Mouse (Mus musculus) forebrain, embryonic 10.5 days (tissue): ENCODE results near the gene Psma1. TPM values are rescaled to one million over a fixed set of nuclear protein-coding genes. Genes with fewer than 3 reads are reported as not detected.
A peak's percentile ranks its signal among the peaks of the same experiment; 100 is the strongest.

ENCODE experiments used
- DNase-seq: peaks from one replicate; pipeline ENCODE4 v3.0.0-alpha.2; 2017; ENCODE audit warnings: low spot score; ENCODE audit errors: extremely low spot score
- H3K27ac ChIP-seq: fragments of 300-500 bp; sonication (generic); 2 replicates; pipeline ENCODE4 v1.5.1; 2016; ENCODE audit warnings: mild to moderate bottlenecking
- H3K27me3 ChIP-seq: fragments of 300-500 bp; sonication (generic); 2 replicates; pipeline ENCODE4 v1.6.1; 2016; ENCODE audit warnings: mild to moderate bottlenecking; ENCODE audit not compliant: poor library complexity, severe bottlenecking
- H3K36me3 ChIP-seq: fragments of 300-500 bp; sonication (generic); replicated peaks from 2 replicates; pipeline ENCODE4 v1.6.1; 2016; ENCODE audit warnings: mild to moderate bottlenecking, moderate library complexity
- H3K4me1 ChIP-seq: fragments of 300-500 bp; sonication (generic); 2 replicates; pipeline ENCODE4 v1.6.1; 2016
- H3K4me3 ChIP-seq: fragments of 300-500 bp; sonication (generic); 2 replicates; pipeline ENCODE4 v1.5.1; 2016; ENCODE audit warnings: mild to moderate bottlenecking, moderate library complexity
- H3K9me3 ChIP-seq: fragments of 300-500 bp; sonication (generic); 2 replicates; pipeline ENCODE4 v1.6.1; 2016; ENCODE audit warnings: mild to moderate bottlenecking, moderate library complexity
- WGBS: fragments of 180-500 bp; shearing (Covaris S2); methylation state at CpG from one replicate; pipeline ENCODE4 v1.1.7; 2016; 5-methylcytosine and 5-hydroxymethylcytosine counted together
- polyA plus RNA-seq: library from polyadenylated mRNA; unstranded; fragments of >200 nt; fragmentation: Nextera tagmentation; extraction: Ambion mirVana; gene quantifications from 2 replicates; pipeline ENCODE4 v1.2.1, GENCODE M21; 2016

Gene Psma1
- polyA plus RNA-seq, 1 experiment from 2014 or later = 531 TPM

GRCm38 (mm10) chr7:114294698-114295097, 18.8 kb upstream of the Psma1 start:
- peaks cover 28% of the 10 kb centered on the region for H3K4me1 ChIP-seq
- H3K27ac ChIP-seq = no peak overlapping the region
- peaks cover 14% of the 10 kb centered on the region for H3K27me3 ChIP-seq
- WGBS = 85% methylated on average over 5 of the region's 5 CpGs
- H3K36me3 ChIP-seq = no peaks in the 10 kb centered on the region
- no peak overlapping the region for H3K4me3 ChIP-seq
- no peak for DNase-seq
- H3K9me3 ChIP-seq = no peaks in the 10 kb centered on the region

GRCm38 (mm10) chr7:114293903-114294302, 18.0 kb upstream of the Psma1 start:
- Histone ChIP-seq H3K27me3 (peaks cover 14% of the 10 kb centered on the region), H3K27ac (no peak overlapping the region)

GRCm38 (mm10) chr7:114292501-114292971, 16.6 kb upstream of the Psma1 start:
- Histone ChIP-seq H3K4me3 (peak overlapping the region; percentile 26; the same call in 1 of the 2 replicates), H3K9me3 (no peaks in the 10 kb centered on the region), H3K27me3 (peaks cover 14% of the 10 kb centered on the region), H3K36me3 (no peaks in the 10 kb centered on the region), H3K4me1 (peaks cover 27% of the 10 kb centered on the region), H3K27ac (peak overlapping the region; percentile 71)
- DNase-seq = peak; percentile 32
- WGBS = 14% methylated on average over 12 of the region's 12 CpGs

More at GRCm38 (mm10) chr7:114293903-114294302, 18.0 kb upstream of the Psma1 start:
- 91% methylated on average over 5 of the region's 5 CpGs for WGBS
- Histone ChIP-seq H3K4me1 (peaks cover 27% of the 10 kb centered on the region), H3K4me3 (no peak overlapping the region), H3K9me3 (no peaks in the 10 kb centered on the region), H3K36me3 (no peaks in the 10 kb centered on the region)
- DNase-seq = no peak

GRCm38 (mm10) chr7:114291461-114292335, 15.8 kb upstream of the Psma1 start:
- no peak overlapping the region for H3K27ac ChIP-seq
- H3K4me3 ChIP-seq = no peak overlapping the region
- no peak for DNase-seq
- H3K4me1 ChIP-seq = peaks cover 27% of the 10 kb centered on the region
- H3K27me3 ChIP-seq = peaks cover 14% of the 10 kb centered on the region
- WGBS = 39% methylated on average over 15 of the region's 15 CpGs
- no peaks in the 10 kb centered on the region for H3K36me3 ChIP-seq
- no peaks in the 10 kb centered on the region for H3K9me3 ChIP-seq

- 69% methylated on average over 5 of the region's 5 CpGs for WGBS
- Histone ChIP-seq H3K27ac (no peak overlapping the region), H3K9me3 (no peaks in the 10 kb centered on the region), H3K4me1 (peaks cover 27% of the 10 kb centered on the region), H3K27me3 (peaks cover 14% of the 10 kb centered on the region), H3K36me3 (no peaks in the 10 kb centered on the region), H3K4me3 (no peak overlapping the region)
- no peak for DNase-seq
These were observed 14.2 kb upstream of the Psma1 start for GRCm38 (mm10) chr7:114290078-114290506.

- H3K36me3 ChIP-seq = no peaks in the 10 kb centered on the region
- H3K27me3 ChIP-seq = no peaks in the 10 kb centered on the region
- 94% methylated on average over 14 of the region's 14 CpGs for WGBS
- H3K4me3 ChIP-seq = no peak overlapping the region
- no peaks in the 10 kb centered on the region for H3K4me1 ChIP-seq
- H3K27ac ChIP-seq = no peak overlapping the region
- no peaks in the 10 kb centered on the region for H3K9me3 ChIP-seq
- DNase-seq = no peak
These were observed 8.5 kb upstream of the Psma1 start for GRCm38 (mm10) chr7:114284296-114284910.

- Histone ChIP-seq H3K27ac (no peak overlapping the region), H3K4me1 (no peaks in the 10 kb centered on the region), H3K9me3 (no peaks in the 10 kb centered on the region), H3K27me3 (no peaks in the 10 kb centered on the region), H3K4me3 (no peak overlapping the region), H3K36me3 (no peaks in the 10 kb centered on the region)
- WGBS = 80% methylated on average over 9 of the region's 9 CpGs
- no peak for DNase-seq
These were observed 7.1 kb upstream of the Psma1 start for GRCm38 (mm10) chr7:114283006-114283405.

- no peaks in the 10 kb centered on the region for H3K9me3 ChIP-seq
- H3K27me3 ChIP-seq = no peaks in the 10 kb centered on the region
- DNase-seq = no peak
- no peak overlapping the region for H3K27ac ChIP-seq
- H3K36me3 ChIP-seq = no peaks in the 10 kb centered on the region
- 63% methylated on average over 3 of the region's 3 CpGs for WGBS
- H3K4me3 ChIP-seq = no peak overlapping the region
- peaks cover 5% of the 10 kb centered on the region for H3K4me1 ChIP-seq
These were observed 5.8 kb upstream of the Psma1 start for GRCm38 (mm10) chr7:114281671-114282070.

GRCm38 (mm10) chr7:114275372-114276004, 430 bp downstream of the Psma1 start:
- peak overlapping the region; percentile 90 for H3K27ac ChIP-seq

GRCm38 (mm10) chr7:114268446-114268845, 7.5 kb downstream of the Psma1 start:
- no peak for DNase-seq
- Histone ChIP-seq H3K4me3 (no peak overlapping the region), H3K9me3 (peaks cover 9% of the 10 kb centered on the region), H3K36me3 (peaks cover 98% of the 10 kb centered on the region), H3K27me3 (no peaks in the 10 kb centered on the region), H3K4me1 (no peaks in the 10 kb centered on the region), H3K27ac (no peak overlapping the region)
- 95% methylated on average over 5 of the region's 5 CpGs for WGBS

More at GRCm38 (mm10) chr7:114275372-114276004, 430 bp downstream of the Psma1 start:
- DNase-seq = no peak
- H3K4me3 ChIP-seq = peak overlapping the region; percentile 93
- WGBS = 2% methylated on average over 24 of the region's 24 CpGs
- peaks cover 39% of the 10 kb centered on the region for H3K36me3 ChIP-seq
- H3K27me3 ChIP-seq = no peaks in the 10 kb centered on the region
- peaks cover 19% of the 10 kb centered on the region for H3K4me1 ChIP-seq
- no peaks in the 10 kb centered on the region for H3K9me3 ChIP-seq

- no peaks in the 10 kb centered on the region for H3K27me3 ChIP-seq
- peaks cover 5% of the 10 kb centered on the region; the same call in 1 of the 2 replicates for H3K9me3 ChIP-seq
- peaks cover 9% of the 10 kb centered on the region for H3K4me1 ChIP-seq
- H3K4me3 ChIP-seq = peak within 1 kb of the TSS; percentile 99
- peak within 1 kb of the TSS; percentile 95 for H3K27ac ChIP-seq
- 3% methylated on average over 74 of the region's 75 CpGs for WGBS
- DNase-seq = peak; percentile 89
- peaks cover 37% of the 10 kb centered on the region for H3K36me3 ChIP-seq
These were observed 21.8 kb downstream of the Psma1 start, which contains the start of gene Copb1 for GRCm38 (mm10) chr7:114253885-114254833. Gene Copb1, minus strand, starts transcription at chr7:114254711.

- Histone ChIP-seq H3K4me3 (no peak overlapping the region), H3K9me3 (peaks cover 5% of the 10 kb centered on the region; the same call in 1 of the 2 replicates), H3K27me3 (no peaks in the 10 kb centered on the region), H3K27ac (no peak overlapping the region), H3K36me3 (peaks cover 56% of the 10 kb centered on the region), H3K4me1 (peaks cover 9% of the 10 kb centered on the region)
- 93% methylated on average over 3 of the region's 3 CpGs for WGBS
- DNase-seq = no peak
These were observed 24.2 kb downstream of the Psma1 start for GRCm38 (mm10) chr7:114251684-114252083.
